Mouse (Mus musculus) CH12.LX (cell line): ENCODE measurements around the gene Isyna1. TPM values are rescaled to one million over a fixed set of nuclear protein-coding genes. Genes with fewer than 3 reads are reported as not detected.

Source experiments
- DNase-seq: peaks from one replicate; pipeline ENCODE4 v3.0.0-alpha.2; 2013; ENCODE audit errors: extremely low read depth
- H3K27ac ChIP-seq: 2 replicates; pipeline ENCODE4 v1.5.1; 2012; ENCODE audit warnings: low read depth, mild to moderate bottlenecking, control low read depth, moderate library complexity; ENCODE audit not compliant: insufficient read depth
- H3K27me3 ChIP-seq: replicated peaks from 2 replicates; pipeline ENCODE3; 2012; ENCODE audit warnings: inconsistent platforms
- H3K36me3 ChIP-seq, 2 experiments: replicated peaks in 1 of 2; 2 replicates each; pipeline versions ENCODE3 to v1.6.1; 2012; ENCODE audit warnings: inconsistent platforms in 1 of 2, low read length in 1 of 2, mild to moderate bottlenecking in 1 of 2, mixed read lengths in 1 of 2, moderate library complexity in 1 of 2; ENCODE audit not compliant: control insufficient read depth in 1 of 2, insufficient read depth in 1 of 2
- H3K4me1 ChIP-seq, 2 experiments: 2 replicates each; pipeline ENCODE4 v1.6.1; 2012; ENCODE audit warnings: inconsistent platforms in 1 of 2, moderate library complexity in 1 of 2; ENCODE audit not compliant: insufficient read depth in 2 of 2, control insufficient read depth in 1 of 2
- H3K4me2 ChIP-seq: 2 replicates; pipeline ENCODE4 v1.6.1; 2012; ENCODE audit warnings: low read depth, mild to moderate bottlenecking, control low read depth; ENCODE audit not compliant: poor library complexity, insufficient read depth, severe bottlenecking
- H3K4me3 ChIP-seq, 3 experiments: fragments of 150-350 bp in 1 of 3; sonication (generic) in 1 of 3; replicated peaks in 1 of 3; 2 replicates each; pipeline versions ENCODE3 to v1.5.1; 2011 to 2012; ENCODE audit warnings: low read depth in 2 of 3, low read length in 2 of 3, mild to moderate bottlenecking in 2 of 3, moderate library complexity in 2 of 3, control low read depth in 1 of 3, improper control_type of control experiment in 1 of 3, inconsistent platforms in 1 of 3, mixed read lengths in 1 of 3; ENCODE audit not compliant: poor library complexity in 1 of 3
- H3K79me2 ChIP-seq: replicated peaks from 2 replicates; pipeline ENCODE4 v1.6.1; 2012; ENCODE audit warnings: mild to moderate bottlenecking, moderate library complexity; ENCODE audit not compliant: control insufficient read depth, poor library complexity, insufficient read depth, severe bottlenecking; ENCODE audit errors: extremely low read depth
- H3K9ac ChIP-seq: 2 replicates; pipeline ENCODE4 v1.6.1; 2012; ENCODE audit warnings: low read depth, mild to moderate bottlenecking, control low read depth, moderate library complexity; ENCODE audit not compliant: insufficient read depth
- H3K9me3 ChIP-seq: replicated peaks from 2 replicates; pipeline ENCODE3; 2012; ENCODE audit warnings: low read length, inconsistent platforms, mixed read lengths
- CHD1 ChIP-seq: IDR thresholded peaks from 2 replicates; pipeline ENCODE4 v1.6.1; 2012; ENCODE audit warnings: low read depth, low read length, improper control_type of control experiment, inconsistent platforms
- E2F4 ChIP-seq: IDR thresholded peaks from 2 replicates; pipeline ENCODE4 v1.6.1; 2011; ENCODE audit warnings: low read depth, low read length, improper control_type of control experiment; ENCODE audit not compliant: insufficient replicate concordance
- ELF1 ChIP-seq: IDR thresholded peaks from 2 replicates; pipeline ENCODE4 v1.6.1; 2014; ENCODE audit warnings: low read depth, mild to moderate bottlenecking, inconsistent platforms, low read length, improper control_type of control experiment
- EP300 ChIP-seq: IDR thresholded peaks from 2 replicates; pipeline ENCODE4 v1.6.1; 2011; ENCODE audit warnings: low read length, improper control_type of control experiment
- HCFC1 ChIP-seq: IDR thresholded peaks from 2 replicates; pipeline ENCODE4 v1.6.1; 2012; ENCODE audit warnings: low read depth, mild to moderate bottlenecking, inconsistent platforms, low read length, improper control_type of control experiment
- JUND ChIP-seq: conservative IDR thresholded peaks from 2 replicates; pipeline ENCODE4 v1.6.1; 2011; ENCODE audit warnings: low read depth, low read length, improper control_type of control experiment
- MAZ ChIP-seq: IDR thresholded peaks from 2 replicates; pipeline ENCODE4 v1.6.1; 2012; ENCODE audit warnings: low read depth, mild to moderate bottlenecking, inconsistent platforms, low read length, improper control_type of control experiment, moderate library complexity
- MEF2A ChIP-seq: IDR thresholded peaks from 2 replicates; pipeline ENCODE4 v1.6.1; 2014; ENCODE audit warnings: low read depth, mild to moderate bottlenecking, inconsistent platforms, low read length, improper control_type of control experiment, borderline replicate concordance
- NELFE ChIP-seq: IDR thresholded peaks from 2 replicates; pipeline ENCODE4 v1.6.1; 2011; ENCODE audit warnings: low read depth, low read length, improper control_type of control experiment
- NRF1 ChIP-seq: IDR thresholded peaks from 2 replicates; pipeline ENCODE4 v1.6.1; 2014; ENCODE audit warnings: low read depth, mild to moderate bottlenecking, inconsistent platforms, low read length, improper control_type of control experiment, moderate library complexity
- POLR2A ChIP-seq: IDR thresholded peaks from 2 replicates; pipeline ENCODE4 v1.6.1; 2011; ENCODE audit warnings: low read depth, mild to moderate bottlenecking, improper control_type of control experiment, low read length
- RAD21 ChIP-seq: IDR thresholded peaks from 2 replicates; pipeline ENCODE4 v1.6.1; 2011; ENCODE audit warnings: low read depth, mild to moderate bottlenecking, low read length, improper control_type of control experiment, moderate library complexity
- RCOR1 ChIP-seq: conservative IDR thresholded peaks from 2 replicates; pipeline ENCODE4 v1.6.1; 2012; ENCODE audit warnings: low read depth, mild to moderate bottlenecking, inconsistent platforms, low read length, improper control_type of control experiment
- TBP ChIP-seq: conservative IDR thresholded peaks from 2 replicates; pipeline ENCODE4 v1.6.1; 2011; ENCODE audit warnings: low read depth, low read length, improper control_type of control experiment
- UBTF ChIP-seq: IDR thresholded peaks from 2 replicates; pipeline ENCODE4 v1.6.1; 2012; ENCODE audit warnings: low read depth, mild to moderate bottlenecking, inconsistent platforms, low read length, improper control_type of control experiment, moderate library complexity
- USF2 ChIP-seq: conservative IDR thresholded peaks from 2 replicates; pipeline ENCODE4 v1.6.1; 2011; ENCODE audit warnings: low read depth, low read length, improper control_type of control experiment
- ZC3H11A ChIP-seq: IDR thresholded peaks from 2 replicates; pipeline ENCODE4 v1.6.1; 2012; ENCODE audit warnings: low read depth, mild to moderate bottlenecking, inconsistent platforms, low read length, improper control_type of control experiment
- ZKSCAN1 ChIP-seq: IDR thresholded peaks from 2 replicates; pipeline ENCODE4 v1.6.1; 2012; ENCODE audit warnings: low read depth, inconsistent platforms, low read length, improper control_type of control experiment, borderline replicate concordance
- ZNF384 ChIP-seq: IDR thresholded peaks from 2 replicates; pipeline ENCODE4 v1.6.1; 2012; ENCODE audit warnings: low read depth, low read length, improper control_type of control experiment, inconsistent platforms
- dilution Hi-C: fragments of 300-500 bp; cut with MboI; formaldehyde crosslinking; loops from 2 replicates; pipeline ENCODE4 v1.14.3; 2020; ENCODE audit warnings: low sequenced_read_pairs; ENCODE audit not compliant: extremely low pct_unique_long_range_greater_than_20kb, extremely low pct_ligation_motif_present
- in situ Hi-C: fragments of 300-500 bp; cut with MboI; formaldehyde crosslinking; loops from 3 replicates; pipeline ENCODE4 v1.14.3; 2019; ENCODE audit warnings: low sequenced_read_pairs, low pct_ligation_motif_present, low pct_unique_long_range_greater_than_20kb, mixed read lengths
- polyA plus RNA-seq: library from polyadenylated mRNA; unstranded; fragments of >175 nt; gene quantifications from 2 replicates; pipeline ENCODE4 v1.2.1, GENCODE M21; 2012; ENCODE audit warnings: low read depth; ENCODE audit not compliant: insufficient read length
- total RNA-seq, 2 experiments: library from RNA; depleted of rRNA; stranded (reverse); fragments of 300-350 nt in 1 of 2; fragments of >200 nt in 1 of 2; gene quantifications; 2 replicates each; pipeline ENCODE4 v1.2.3; 2012 to 2014

Isyna1 gene
- total and polyA plus RNA-seq, 3 experiments: 99.9 to 163 (median 141) TPM

DNA sequence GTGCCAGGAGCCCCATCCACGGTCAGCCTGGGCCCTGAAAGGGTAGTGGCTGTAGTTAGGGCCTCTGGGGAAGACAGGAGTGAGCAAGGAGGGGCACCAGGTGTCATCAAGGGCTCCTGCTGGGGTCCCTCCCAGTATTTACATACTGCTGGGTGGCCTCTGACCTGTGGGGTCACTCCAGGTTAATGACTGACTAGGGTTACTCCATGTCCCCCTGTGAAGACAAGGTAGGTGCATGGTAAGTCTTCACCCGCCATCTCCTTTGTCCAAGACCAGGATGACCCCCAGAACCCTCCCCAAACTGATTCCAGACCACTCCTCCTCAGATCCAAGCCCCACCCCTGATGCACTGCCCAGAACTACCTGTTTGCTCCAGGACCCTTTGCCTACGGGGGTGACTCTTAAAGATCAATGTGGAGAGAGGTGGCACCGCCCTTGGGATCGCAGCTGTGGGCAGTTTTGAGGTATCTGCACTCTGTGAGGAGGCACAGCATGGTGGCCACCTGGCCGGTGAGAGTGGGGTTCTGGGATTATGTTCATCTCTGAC lies 38.2 kb downstream of the Isyna1 start, which contains the start of gene Gdf15:
TSS of gene Gdf15 (minus strand) at position 111 of the 547 bp plus-strand sequence.
- dilution Hi-C loops: no loop called here
- no peaks in the 10 kb centered on the region for H3K79me2 ChIP-seq
- TF ChIP-seq JUND: no peak
- no peak for TF ChIP-seq EP300
- TF ChIP-seq CHD1: no peak
- TF ChIP-seq RAD21: no peak
- no peak for TF ChIP-seq USF2
- TF ChIP-seq, all 38 proteins: peak for 0
- Histone ChIP-seq H3K27me3 (no peaks in the 10 kb centered on the region), H3K9me3 (peaks cover 2% of the 10 kb centered on the region), H3K4me2 (no peak within 1 kb of the TSS), H3K4me1 (peaks cover 36 to 78% of the 10 kb centered on the region in 2 experiments), H3K36me3 (no peaks in the 10 kb centered on the region), H3K4me3 (no peak within 1 kb of the TSS), H3K9ac (no peak within 1 kb of the TSS), H3K27ac (no peak within 1 kb of the TSS)
- no peak for DNase-seq
- in situ Hi-C loops: no loop called here

DNA sequence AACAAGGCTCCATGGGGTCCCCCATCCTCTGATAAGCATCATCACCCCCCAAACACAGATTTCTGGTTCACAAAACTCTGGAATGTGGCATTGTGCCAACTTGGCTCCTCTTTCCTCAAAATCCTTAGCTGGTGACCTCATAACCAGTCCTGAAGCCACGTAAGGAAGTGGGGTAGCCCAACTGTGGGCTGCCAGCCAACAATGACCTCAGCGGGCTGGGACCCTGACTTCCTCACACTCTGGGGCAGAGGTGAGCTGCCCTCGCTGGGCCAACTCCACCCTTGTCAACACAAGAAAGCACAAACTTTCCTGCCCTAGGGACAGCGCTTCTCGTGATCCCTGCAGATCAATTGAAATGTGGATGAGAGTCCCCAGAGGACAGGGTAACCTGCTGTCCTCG lies 39.9 kb downstream of the Isyna1 start:
- no peaks in the 10 kb centered on the region for H3K27me3 ChIP-seq
- H3K79me2 ChIP-seq: no peaks in the 10 kb centered on the region
- H3K9me3 ChIP-seq: peaks cover 2% of the 10 kb centered on the region
- in situ Hi-C loops: no loop called here
- DNase-seq: no peak
- H3K4me2 ChIP-seq: no peak overlapping the region
- dilution Hi-C loops: no loop called here
- TF ChIP-seq NRF1 (no peak), MEF2A (no peak), ZNF384 (no peak), EP300 (no peak), TBP (no peak), ELF1 (no peak), NELFE (no peak), RCOR1 (no peak), UBTF (no peak), CHD1 (no peak), ZKSCAN1 (no peak), RAD21 (no peak), ZC3H11A (no peak), POLR2A (no peak), E2F4 (no peak), MAZ (no peak), HCFC1 (no peak)
- H3K4me3 ChIP-seq: no peak overlapping the region
- H3K27ac ChIP-seq: peak overlapping the region; percentile 100
- no peaks in the 10 kb centered on the region for H3K36me3 ChIP-seq
- H3K4me1 ChIP-seq: peaks cover 36 to 90% of the 10 kb centered on the region in 2 experiments
- H3K9ac ChIP-seq: no peak overlapping the region
